Mouse (Mus musculus) bone marrow, adult 2 months (tissue): ENCODE measurements around the gene Morc2a.

Experiments used
- CTCF ChIP-seq: fragments of 200-500 bp; IDR thresholded peaks from 2 replicates; pipeline ENCODE4 v1.5.1; 2011; ENCODE audit warnings: low read length, control low read depth; ENCODE audit not compliant: control insufficient read depth, insufficient read depth
- POLR2A ChIP-seq: fragments of 200-500 bp; IDR thresholded peaks from 2 replicates; pipeline ENCODE4 v1.6.1; 2011; ENCODE audit warnings: low read depth, mild to moderate bottlenecking, control low read depth, low read length, borderline replicate concordance; ENCODE audit not compliant: control insufficient read depth

- TF ChIP-seq POLR2A (no peak), CTCF (no peak)
Observed at GRCm38 (mm10) chr11:3685431-3685830, 36.4 kb downstream of the Morc2a start.
